Mouse (Mus musculus) liver, adult (tissue): ENCODE results near the gene Zmiz1.
A peak's percentile ranks its signal among the peaks of the same experiment; 100 is the strongest.

Source experiments
- GATA4 ChIP-seq: IDR thresholded peaks from 2 replicates; pipeline ENCODE4 v1.6.1; 2014; ENCODE audit warnings: mild to moderate bottlenecking, low read length; ENCODE audit not compliant: insufficient replicate concordance

The Zmiz1 gene

DNA sequence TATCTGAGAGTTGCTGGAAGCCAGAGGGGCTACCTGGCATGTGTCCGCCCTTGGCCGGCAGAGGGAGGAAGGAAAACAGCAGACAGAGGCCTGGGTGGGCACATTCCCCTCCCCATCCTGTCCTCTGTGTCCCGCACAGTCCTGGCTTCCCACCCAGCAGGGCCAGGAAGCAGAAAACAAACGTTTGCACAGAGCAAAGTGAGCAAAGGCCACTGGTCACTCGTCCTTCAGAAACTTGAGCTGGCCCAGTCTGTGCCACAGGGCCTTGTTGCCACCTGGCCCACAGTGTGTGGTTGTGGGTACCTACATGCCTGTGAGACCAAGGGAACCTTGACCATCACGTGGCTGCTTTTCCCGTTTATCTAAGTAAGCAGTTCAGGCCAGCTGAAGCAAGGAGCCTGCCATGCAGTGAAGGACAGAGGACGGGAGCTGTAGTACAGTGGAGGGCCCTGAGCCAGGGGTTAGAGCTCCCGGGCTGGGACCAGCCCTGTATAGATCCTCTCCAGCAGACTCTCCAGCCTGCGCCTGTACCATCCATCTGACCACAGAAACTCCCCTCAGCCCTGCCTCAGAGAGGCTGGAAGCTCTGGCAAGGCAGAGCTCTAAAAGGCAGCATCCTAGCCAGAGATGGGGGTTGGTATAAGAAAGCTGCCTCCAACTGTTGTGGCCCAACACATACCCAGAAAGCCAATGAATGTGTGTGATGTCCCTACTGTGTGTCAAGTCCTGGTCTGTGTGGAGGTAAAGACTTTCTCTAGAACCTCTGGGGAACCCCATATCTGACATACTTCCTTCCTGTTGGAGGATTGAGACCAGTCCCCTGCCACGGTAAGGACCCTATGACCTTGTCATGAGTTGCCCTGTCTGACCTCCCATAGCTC, 64.5 kb downstream of the Zmiz1 start:
- peak; percentile 28; the same call in 1 of the 2 replicates for TF ChIP-seq GATA4

DNA sequence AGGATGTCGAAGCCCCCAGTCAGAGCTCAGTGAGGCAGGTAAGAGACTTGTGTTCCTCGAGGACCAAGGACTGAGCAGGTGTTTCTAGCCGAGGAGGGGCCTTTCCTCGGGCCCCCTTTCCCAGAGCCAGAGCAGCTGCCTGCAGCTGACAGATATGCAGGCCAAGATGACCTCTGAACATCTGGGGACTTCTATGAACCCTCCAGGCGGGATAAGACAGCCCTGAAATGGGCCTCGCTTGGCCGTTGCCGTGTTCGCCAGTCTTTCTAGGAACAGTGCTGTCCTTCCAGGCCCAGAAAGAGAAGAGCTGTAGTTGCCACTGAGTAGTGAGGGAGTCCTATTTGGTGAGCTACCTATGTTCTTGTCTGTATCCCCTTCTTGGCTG, 65.1 kb downstream of the Zmiz1 start:
- TF ChIP-seq GATA4, result no peak

DNA sequence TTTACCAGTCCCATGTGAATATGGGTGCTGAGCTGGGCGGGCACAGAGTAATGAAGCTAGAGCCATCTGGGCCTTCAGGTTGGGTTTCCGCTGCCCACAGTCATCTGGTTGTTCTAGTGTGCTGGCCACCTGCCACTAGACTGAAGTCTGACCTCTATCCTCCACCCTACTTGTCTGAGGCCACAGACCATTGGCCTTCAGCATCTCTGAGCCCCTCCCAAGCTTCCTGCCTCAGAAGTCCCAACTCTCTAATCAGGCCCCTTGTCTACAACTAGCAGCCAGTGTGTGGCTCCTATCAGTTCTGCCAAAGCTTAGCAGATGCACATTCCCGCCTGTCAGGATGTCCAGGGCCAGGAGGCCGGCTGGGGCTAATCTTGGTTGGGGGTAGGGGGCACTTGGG, 65.9 kb downstream of the Zmiz1 start:
- TF ChIP-seq GATA4, result peak; percentile 96; the same call in 1 of the 2 replicates

DNA sequence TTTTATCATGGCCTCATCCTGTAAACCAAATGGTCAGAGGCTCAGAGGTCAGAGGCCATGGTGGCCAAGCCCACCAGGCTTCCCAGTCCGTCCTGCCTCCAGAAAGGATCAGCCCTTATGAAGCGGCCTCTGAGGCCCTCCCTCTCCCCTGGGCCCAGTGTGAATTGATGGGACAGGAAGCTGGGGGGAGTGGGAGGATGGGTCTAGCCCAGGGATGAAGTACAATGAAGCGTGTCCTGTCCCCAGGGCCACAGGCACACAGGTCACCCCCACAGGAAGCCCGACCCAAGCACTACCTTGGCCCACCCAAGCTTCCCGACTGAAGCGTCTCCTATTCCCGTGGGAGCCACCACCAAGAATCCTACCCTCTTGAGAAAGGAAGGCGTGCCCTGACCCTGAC, 66.7 kb downstream of the Zmiz1 start:
- TF ChIP-seq GATA4, result peak; percentile 64; the same call in 1 of the 2 replicates

DNA sequence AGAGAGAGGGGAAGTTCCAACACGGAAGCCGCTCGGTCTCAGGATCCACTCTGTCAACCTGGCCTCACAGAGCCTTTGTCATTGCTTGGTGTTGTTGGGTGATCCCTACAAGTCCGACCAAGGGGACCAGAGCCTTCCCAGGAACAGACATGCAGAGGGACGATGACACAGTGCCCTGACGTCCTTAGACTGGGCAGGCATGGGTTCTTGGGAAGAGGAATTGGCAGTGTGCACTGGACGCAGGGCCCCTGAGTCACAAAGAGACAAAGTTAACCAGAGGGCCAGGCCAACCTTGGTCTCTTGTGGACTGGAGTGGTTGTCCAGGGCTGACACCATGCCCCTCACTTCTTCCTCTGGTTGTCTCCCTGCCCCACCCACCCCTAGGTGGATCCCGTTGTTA, 67.9 kb downstream of the Zmiz1 start:
- TF ChIP-seq GATA4, result no peak

DNA sequence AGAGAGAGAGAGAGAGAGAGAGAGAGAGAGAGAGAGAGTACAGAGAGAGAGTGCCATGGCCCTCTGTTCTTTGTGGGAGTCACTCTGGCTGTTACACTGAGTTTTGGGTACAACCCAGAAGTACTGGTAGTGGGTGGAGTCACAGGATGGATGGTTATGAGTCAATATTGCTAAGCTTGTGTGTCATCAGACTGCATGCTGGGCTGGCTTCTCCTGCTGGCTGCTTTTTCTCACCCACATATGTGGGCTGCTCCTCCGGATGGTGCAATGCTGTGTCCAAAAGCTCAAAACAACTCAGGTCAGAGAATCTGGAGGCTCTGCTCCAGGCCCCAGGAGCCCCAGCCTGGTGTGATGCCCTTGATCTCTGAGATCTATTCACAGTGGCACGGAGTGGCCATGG, 68.3 kb downstream of the Zmiz1 start:
- no peak for TF ChIP-seq GATA4

DNA sequence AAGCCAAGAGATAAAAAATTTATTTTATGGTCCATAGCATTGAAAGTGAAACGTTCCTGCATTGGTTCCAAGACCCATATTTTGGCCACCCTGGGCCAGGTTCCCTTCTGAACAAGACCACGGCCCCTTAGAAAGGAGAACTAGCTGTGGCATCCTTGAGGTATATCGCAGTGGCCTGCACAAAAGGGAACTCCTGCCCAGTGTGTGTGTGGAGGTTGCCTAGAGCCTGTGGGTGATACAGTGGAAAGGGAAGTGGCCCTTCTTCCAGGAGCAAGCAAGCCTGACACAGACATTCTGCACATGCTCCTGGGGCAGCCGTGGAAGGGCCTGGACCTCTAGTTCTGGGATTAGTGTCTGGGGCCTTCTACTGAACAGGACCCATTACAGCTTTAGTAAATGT, 71.4 kb downstream of the Zmiz1 start:
- TF ChIP-seq GATA4, result no peak

DNA sequence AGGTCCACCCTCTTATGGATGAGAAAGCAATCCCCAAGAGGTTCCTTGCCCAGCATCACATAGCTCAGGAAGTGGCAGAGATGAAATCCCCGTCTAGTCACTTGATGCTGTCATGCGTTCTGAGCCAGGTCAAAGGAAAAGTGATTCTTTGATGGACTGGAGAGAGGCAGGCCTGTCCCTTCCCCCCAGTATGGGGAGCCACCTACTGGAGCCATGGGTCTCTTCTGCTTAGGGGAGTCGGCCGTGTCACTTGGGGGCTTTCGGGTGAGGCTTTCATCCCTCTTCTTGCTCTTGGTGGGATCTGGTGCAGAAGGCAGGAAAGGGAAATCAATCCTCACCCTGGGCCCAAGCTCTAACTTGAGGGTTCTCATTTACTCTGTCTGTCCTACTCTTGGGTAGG, 71.8 kb downstream of the Zmiz1 start:
- no peak for TF ChIP-seq GATA4

DNA sequence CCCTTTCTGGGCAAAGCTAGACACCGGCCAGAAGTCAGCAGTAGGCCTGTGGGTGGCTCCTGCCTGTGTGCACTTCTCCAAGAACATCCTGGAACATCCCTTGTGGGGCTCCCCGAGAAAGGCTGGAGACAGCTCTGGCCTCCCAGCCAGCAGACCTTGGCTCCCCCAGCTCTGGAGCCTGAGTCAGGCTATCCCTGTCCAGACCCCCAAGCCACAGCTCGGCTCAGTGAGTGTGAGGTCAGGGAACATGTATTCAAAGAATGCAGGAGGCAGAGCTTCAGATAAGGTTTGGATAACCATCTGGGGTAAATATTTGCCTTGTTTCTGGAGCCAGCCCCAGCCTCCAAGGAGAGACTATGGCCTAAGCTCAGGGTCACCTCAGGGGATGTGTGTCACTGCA, 74.0 kb downstream of the Zmiz1 start:
- peak; percentile 94; the same call in 1 of the 2 replicates for TF ChIP-seq GATA4

DNA sequence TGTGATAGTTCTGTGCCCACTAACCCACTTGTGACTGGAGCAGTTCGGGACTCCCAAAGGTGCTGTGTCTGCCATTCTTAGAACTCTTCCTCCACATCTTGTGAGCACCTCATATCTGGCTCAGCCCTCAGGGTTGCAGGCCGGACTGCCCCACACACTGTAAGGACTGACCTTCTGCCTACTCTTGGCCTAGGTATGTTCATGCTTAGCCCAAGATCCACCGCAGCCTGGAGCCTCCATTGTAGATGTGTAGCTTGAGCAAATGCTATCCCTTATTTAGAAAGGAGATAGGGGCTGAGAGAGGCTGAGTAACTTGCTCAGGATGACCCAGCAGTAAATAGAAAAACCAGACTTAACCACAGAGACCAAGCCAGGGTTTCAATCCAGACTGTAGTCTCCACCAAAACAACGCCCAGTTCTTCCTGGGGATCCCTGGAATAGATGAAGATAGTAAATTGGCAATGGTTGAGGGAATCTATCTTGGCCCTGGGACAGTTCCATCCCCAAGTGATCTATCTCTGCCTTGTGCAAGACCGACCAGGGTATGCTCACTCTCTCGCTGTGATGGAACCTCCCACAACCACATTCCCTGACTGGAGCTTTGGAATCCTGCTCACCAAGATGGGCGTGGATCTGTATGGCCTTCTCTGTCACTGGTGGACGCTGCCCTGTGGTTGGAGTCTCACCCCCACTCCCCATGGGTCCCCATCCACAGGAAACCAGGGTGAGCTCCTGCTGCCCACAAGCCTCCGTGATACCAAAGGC, 74.8 kb downstream of the Zmiz1 start:
- TF ChIP-seq GATA4, result no peak

DNA sequence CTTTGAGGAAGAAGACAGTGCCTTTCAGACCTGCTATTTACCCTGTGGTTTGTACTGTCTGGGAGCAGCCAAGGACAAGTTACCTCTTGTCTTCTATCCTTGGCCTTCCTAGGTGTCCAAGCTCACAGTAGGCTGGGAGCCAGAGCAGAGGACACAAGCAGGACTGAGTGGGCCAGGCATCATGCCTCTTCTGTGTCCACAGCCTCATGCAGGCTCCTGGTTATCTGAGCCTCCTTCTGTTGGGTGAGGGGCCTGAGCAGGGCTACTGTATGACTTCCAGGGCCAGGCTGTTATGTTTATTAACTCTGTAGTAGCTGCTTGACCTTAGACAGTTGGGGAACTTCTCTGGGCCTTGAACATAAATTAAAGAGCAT, 75.4 kb downstream of the Zmiz1 start:
- TF ChIP-seq GATA4, result no peak

DNA sequence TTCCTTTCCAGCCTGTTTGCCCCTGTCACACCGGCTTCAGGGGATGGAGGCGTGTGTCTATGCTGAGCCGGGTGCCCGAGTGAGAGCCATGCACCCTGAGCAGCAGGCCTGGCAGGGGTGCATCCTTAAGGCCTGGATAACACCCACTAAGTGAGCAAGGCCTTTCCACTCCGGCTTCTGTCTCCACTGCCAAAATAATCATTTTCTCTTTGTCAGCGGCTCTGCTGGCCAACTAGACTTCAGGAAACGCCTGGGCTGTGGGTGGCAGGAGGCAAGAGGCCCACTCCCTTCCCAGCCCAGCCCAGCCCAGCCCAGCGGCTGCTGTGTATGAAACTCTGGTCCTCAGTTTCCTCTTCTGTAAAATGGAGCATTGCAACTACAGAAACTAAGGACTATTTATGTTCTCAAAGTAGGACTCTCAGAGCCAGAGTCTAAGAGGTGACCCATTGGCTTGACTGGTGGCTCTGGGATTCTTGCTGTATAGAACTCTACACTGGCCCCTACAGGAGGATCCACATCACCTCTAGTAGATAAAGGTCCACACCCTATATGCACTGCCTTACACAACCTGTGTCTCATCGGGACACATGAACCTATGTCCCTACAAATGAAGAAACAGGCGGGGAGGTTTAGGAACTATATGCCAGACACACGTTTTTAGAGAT, 76.1 kb downstream of the Zmiz1 start:
- no peak for TF ChIP-seq GATA4

DNA sequence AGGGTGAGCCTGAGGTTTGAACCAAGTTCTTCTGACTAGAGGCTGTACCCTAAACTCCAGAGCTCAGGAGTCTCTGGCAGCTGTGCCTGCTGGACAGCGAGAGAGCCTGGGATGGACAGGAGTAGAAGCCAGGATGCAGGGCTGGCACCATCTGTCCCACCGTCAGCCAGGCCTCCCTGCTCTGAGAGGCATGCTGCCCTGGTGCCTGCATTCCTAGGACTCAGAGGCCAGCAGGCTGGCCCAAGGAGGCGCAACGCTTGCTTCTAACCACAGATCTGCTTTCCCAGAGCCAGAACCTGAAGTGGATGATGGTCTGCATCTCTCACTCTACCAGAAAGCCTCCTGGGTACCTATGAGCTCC, 76.6 kb downstream of the Zmiz1 start:
- no peak for TF ChIP-seq GATA4

DNA sequence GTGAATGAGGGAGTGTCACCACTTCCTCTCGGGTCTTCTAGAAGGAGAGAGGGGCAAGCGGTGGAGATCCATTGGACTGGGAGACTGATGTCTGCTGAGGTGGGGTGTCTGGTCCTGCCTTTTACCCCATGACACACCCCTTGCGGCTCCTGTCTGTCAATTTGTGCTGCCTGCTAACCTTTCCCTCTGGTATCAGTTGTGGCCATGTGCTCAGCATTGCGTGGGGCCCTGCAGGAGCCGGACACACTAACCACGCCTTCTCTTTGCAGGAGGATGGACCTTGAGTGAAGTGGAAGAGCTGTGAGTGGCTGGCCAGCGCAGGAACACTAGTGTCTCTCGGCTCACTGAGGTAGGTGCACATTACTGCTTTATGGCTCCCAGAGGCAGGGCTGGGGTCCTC, 77.5 kb downstream of the Zmiz1 start:
- TF ChIP-seq GATA4, result no peak

DNA sequence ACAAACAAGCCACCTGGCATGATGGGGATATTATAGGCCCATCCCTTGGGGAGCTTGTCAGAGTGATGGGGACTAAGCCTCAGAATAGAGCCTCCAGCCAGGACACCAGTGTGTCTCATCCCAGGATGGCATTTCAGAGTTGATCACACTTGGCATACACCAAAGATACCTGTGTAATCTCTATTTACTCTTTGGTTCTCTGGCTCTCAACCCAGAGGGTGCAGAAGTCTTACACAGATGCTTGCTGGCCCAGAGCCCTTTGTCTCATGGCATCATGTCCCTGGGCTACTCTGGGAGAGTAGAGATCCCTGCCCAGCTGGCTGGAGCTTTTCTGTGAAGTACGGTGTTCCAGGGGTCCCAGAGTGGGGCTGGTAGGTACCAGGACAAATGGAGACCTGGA, 78.4 kb downstream of the Zmiz1 start:
- TF ChIP-seq GATA4, result no peak

DNA sequence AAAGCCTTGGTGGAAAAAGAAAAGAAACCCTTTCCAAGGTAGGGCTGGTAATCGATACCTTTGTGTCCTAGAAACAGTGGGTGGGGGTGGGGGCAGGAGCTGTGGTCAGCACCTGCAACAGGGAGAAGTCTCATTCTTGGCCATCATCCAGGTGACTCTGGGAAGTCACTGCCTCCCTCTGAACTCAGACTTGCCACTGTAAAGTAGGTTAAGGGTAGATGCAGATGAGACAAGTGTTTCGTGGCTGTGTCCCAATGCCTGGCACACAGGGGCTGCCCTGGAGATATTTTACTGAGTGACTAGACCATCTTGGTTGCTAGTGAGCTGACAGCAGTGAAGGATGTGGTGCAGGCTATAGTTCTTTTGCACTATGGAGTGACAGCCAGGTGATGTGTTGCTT, 79.5 kb downstream of the Zmiz1 start:
- TF ChIP-seq GATA4, result no peak
